In genomic region chr4:139154576-139155307, GRCm38 (mm10) we compare ENCODE assay signal across 17 mouse cellular contexts. TPM values are rescaled to one million over a fixed set of nuclear protein-coding genes. Genes with fewer than 3 reads are reported as not detected.
DNase-seq lines count a peak whose midpoint lies in the region; ATAC-seq and TF ChIP-seq lines count a peak whose summit lies in the region.
"Had no signal": no experiment of that assay in that cellular context is flagged by ENCODE, and none has a peak within 500 bp of the region (broad histone marks: within the 10 kb centered on the region; RNA-seq: fewer than 3 reads in every experiment).

No protein-coding gene starts in this region.

- no peak for ATAC-seq in kidney, embryonic 16.5 days (ENCODE audit: low FRiP score, low TSS enrichment)
- ATAC-seq in lung, embryonic 16.5 days (ENCODE audit: low read depth): peak; percentile 47; the same call in 1 of the 2 replicates
- no peak for ATAC-seq in midbrain, embryonic 11.5 days (ENCODE audit: low FRiP score)
- no peak for ATAC-seq in midbrain, embryonic 16.5 days
- ATAC-seq: activated CD4-positive, CD25-positive, alpha-beta regulatory T cell, adult 4 months; forebrain, embryonic 13.5 days; hindbrain, postnatal 0 days had no signal

- peak; percentile 33 for DNase-seq in kidney, adult 2 months
- peak; percentile 13 for DNase-seq in fibroblast of lung, adult 2 months (ENCODE audit: low read depth)
- DNase-seq in gastrocnemius, postnatal 36 days: peak; percentile 51 to 76
- DNase-seq in midbrain, embryonic 11.5 days (ENCODE audit: low spot score, missing footprints): no peak
- no peak for DNase-seq in c-Kit-positive CD71-positive TER-119-positive erythroid progenitor cells, embryonic 14.5 days (ENCODE audit: low spot score)
- DNase-seq: cerebellum, postnatal 25 days; right cerebral cortex, adult 18-20 months; thymus, postnatal 4 days had no signal

- H3K4me2 ChIP-seq in kidney, embryonic 16.5 days (replicated peaks; ENCODE audit: low read depth, low read length): no peak overlapping the region
- no peak overlapping the region for H3K4me2 ChIP-seq in lung, embryonic 16.5 days (ENCODE audit: low read depth, low read length)
- no peak overlapping the region for H3K4me2 ChIP-seq in midbrain, embryonic 11.5 days
- H3K4me2 ChIP-seq in midbrain, embryonic 16.5 days (ENCODE audit: low read length): no peak overlapping the region
- H3K4me2 ChIP-seq: embryonic facial prominence, embryonic 13.5 days; forebrain, embryonic 13.5 days; heart, embryonic 13.5 days; limb, embryonic 15.5 days had no signal

- H3K9ac ChIP-seq in kidney, embryonic 16.5 days (replicated peaks; ENCODE audit: low read length): no peak overlapping the region
- H3K9ac ChIP-seq in lung, embryonic 16.5 days (ENCODE audit: low read length): no peak overlapping the region
- H3K9ac ChIP-seq in midbrain, embryonic 11.5 days (ENCODE audit: low read length): no peak overlapping the region
- H3K9ac ChIP-seq in midbrain, embryonic 16.5 days (ENCODE audit: low read depth, low read length): no peak overlapping the region
- H3K9ac ChIP-seq: embryonic facial prominence, embryonic 13.5 days; forebrain, embryonic 13.5 days; heart, embryonic 13.5 days; limb, embryonic 15.5 days had no signal

- no peaks in the 10 kb centered on the region for H3K27me3 ChIP-seq in kidney, adult 2 months (replicated peaks; ENCODE audit: control insufficient read depth, insufficient read depth, low read length)
- no peaks in the 10 kb centered on the region for H3K27me3 ChIP-seq in kidney, embryonic 16.5 days (ENCODE audit: insufficient read depth, low read length)
- H3K27me3 ChIP-seq in lung, embryonic 16.5 days (ENCODE audit: control insufficient read depth, insufficient read depth, low read depth, low read length): no peaks in the 10 kb centered on the region
- no peaks in the 10 kb centered on the region for H3K27me3 ChIP-seq in midbrain, embryonic 11.5 days (ENCODE audit: control insufficient read depth, insufficient read depth, low read length)
- no peaks in the 10 kb centered on the region for H3K27me3 ChIP-seq in midbrain, embryonic 16.5 days (ENCODE audit: control insufficient read depth, insufficient read depth, low read depth, low read length)
- H3K27me3 ChIP-seq: embryonic facial prominence, embryonic 13.5 days; forebrain, embryonic 13.5 days; heart, embryonic 13.5 days; limb, embryonic 15.5 days had no signal

- intact Hi-C loops in gastrocnemius, postnatal 36 days (cut with DNase I): no loop called here

- no peaks in the 10 kb centered on the region for H3K9me3 ChIP-seq in kidney, embryonic 16.5 days (ENCODE audit: low read length)
- no peaks in the 10 kb centered on the region; the same call in 1 of the 2 replicates for H3K9me3 ChIP-seq in lung, embryonic 16.5 days (ENCODE audit: control insufficient read depth, low read length)
- H3K9me3 ChIP-seq in midbrain, embryonic 11.5 days (ENCODE audit: control insufficient read depth, low read length): no peaks in the 10 kb centered on the region
- H3K9me3 ChIP-seq in midbrain, embryonic 16.5 days (replicated peaks; ENCODE audit: control insufficient read depth, low read length, poor library complexity, severe bottlenecking): no peaks in the 10 kb centered on the region
- H3K9me3 ChIP-seq: embryonic facial prominence, embryonic 13.5 days; forebrain, embryonic 13.5 days; limb, embryonic 15.5 days had no signal

- H3K36me3 ChIP-seq in kidney, adult 2 months (ENCODE audit: control insufficient read depth, insufficient read depth, low read length): no peaks in the 10 kb centered on the region
- H3K36me3 ChIP-seq in kidney, embryonic 16.5 days (ENCODE audit: insufficient read depth, low read length): no peaks in the 10 kb centered on the region
- no peaks in the 10 kb centered on the region for H3K36me3 ChIP-seq in lung, embryonic 16.5 days (ENCODE audit: control insufficient read depth, insufficient read depth, low read length)
- no peaks in the 10 kb centered on the region for H3K36me3 ChIP-seq in midbrain, embryonic 11.5 days (ENCODE audit: control insufficient read depth, insufficient read depth, low read length)
- no peaks in the 10 kb centered on the region for H3K36me3 ChIP-seq in midbrain, embryonic 16.5 days (ENCODE audit: control insufficient read depth, insufficient read depth, low read length)
- H3K36me3 ChIP-seq: embryonic facial prominence, embryonic 13.5 days; heart, embryonic 13.5 days; limb, embryonic 15.5 days had no signal

- no peak overlapping the region for H3K4me3 ChIP-seq in kidney, adult 2 months (ENCODE audit: insufficient read depth, low read depth, low read length)
- H3K4me3 ChIP-seq in kidney, embryonic 16.5 days (ENCODE audit: low read length): no peak overlapping the region
- no peak overlapping the region for H3K4me3 ChIP-seq in lung, embryonic 16.5 days (ENCODE audit: low read length)
- no peak overlapping the region for H3K4me3 ChIP-seq in midbrain, embryonic 11.5 days (ENCODE audit: low read depth, low read length)
- H3K4me3 ChIP-seq in midbrain, embryonic 16.5 days (ENCODE audit: low read depth, low read length): no peak overlapping the region
- H3K4me3 ChIP-seq: embryonic facial prominence, embryonic 13.5 days; forebrain, embryonic 13.5 days; heart, embryonic 13.5 days; limb, embryonic 15.5 days had no signal

- TF ChIP-seq POLR2A in kidney, adult 2 months (IDR thresholded peaks at IDR 0.05; ENCODE audit: low read depth, low read length): no peak

- TF ChIP-seq CTCF in kidney, adult 2 months (conservative IDR thresholded peaks at IDR 0.05; ENCODE audit: insufficient read depth, insufficient read length, low read depth, low read length): no peak

- no peaks in the 10 kb centered on the region for H3K4me1 ChIP-seq in kidney, adult 2 months (ENCODE audit: control insufficient read depth, insufficient read depth, low read length)
- H3K4me1 ChIP-seq in kidney, embryonic 16.5 days (ENCODE audit: insufficient read depth, low read length): no peaks in the 10 kb centered on the region
- H3K4me1 ChIP-seq in lung, embryonic 16.5 days (replicated peaks; ENCODE audit: control insufficient read depth, insufficient read depth, low read length): no peaks in the 10 kb centered on the region
- H3K4me1 ChIP-seq in midbrain, embryonic 11.5 days (ENCODE audit: control insufficient read depth, insufficient read depth, low read length): no peaks in the 10 kb centered on the region
- no peaks in the 10 kb centered on the region for H3K4me1 ChIP-seq in midbrain, embryonic 16.5 days (ENCODE audit: control insufficient read depth, insufficient read depth, low read length)
- H3K4me1 ChIP-seq: embryonic facial prominence, embryonic 13.5 days; forebrain, embryonic 13.5 days; limb, embryonic 15.5 days had no signal

- 59% methylated on average over 20 of the region's 20 CpGs for WGBS in kidney, adult 2 months
- WGBS in kidney, embryonic 16.5 days: 74% methylated on average over 20 of the region's 20 CpGs
- WGBS in lung, embryonic 16.5 days: 66% methylated on average over 20 of the region's 20 CpGs
- whole genome bisulfite sequencing in midbrain, embryonic 11.5 days: 84% methylated on average over 20 of the region's 20 CpGs
- 82% methylated on average over 20 of the region's 20 CpGs for WGBS in midbrain, embryonic 16.5 days

- no peak overlapping the region for H3K27ac ChIP-seq in kidney, adult 2 months (ENCODE audit: insufficient read depth, low read depth, low read length)
- no peak overlapping the region for H3K27ac ChIP-seq in kidney, embryonic 16.5 days (ENCODE audit: low read length)
- H3K27ac ChIP-seq in lung, embryonic 16.5 days (ENCODE audit: low read length): no peak overlapping the region
- H3K27ac ChIP-seq in midbrain, embryonic 11.5 days (ENCODE audit: low read depth, low read length): no peak overlapping the region
- H3K27ac ChIP-seq in midbrain, embryonic 16.5 days (ENCODE audit: low read length): no peak overlapping the region
- H3K27ac ChIP-seq: embryonic facial prominence, embryonic 13.5 days; forebrain, embryonic 13.5 days; heart, embryonic 13.5 days; hindbrain, postnatal 0 days; limb, embryonic 15.5 days had no signal

RNA-seq across cellular contexts. Expression of gene Minos1, which starts 23.8 kb away (rescaled TPM):
- polyA plus RNA-seq in kidney, adult 2 months (2012; rRNA removed): 100 and 157 TPM in 2 replicates
- polyA plus RNA-seq in kidney, embryonic 16.5 days (2015; fragmentation: Nextera tagmentation; extraction: Ambion mirVana): 470 and 478 TPM in 2 replicates
- 100 to 1,000 TPM; 353 to 374 TPM for total RNA-seq in gastrocnemius, postnatal 36 days (2021)
- polyA plus RNA-seq in lung, embryonic 16.5 days (2015; fragmentation: Nextera tagmentation; extraction: Ambion mirVana): 548 and 571 TPM in 2 replicates
- polyA plus RNA-seq in midbrain, embryonic 11.5 days (2014; fragmentation: Nextera tagmentation; extraction: Ambion mirVana): 421 and 426 TPM in 2 replicates
- 337 and 343 TPM in 2 replicates for polyA plus RNA-seq in midbrain, embryonic 16.5 days (2015; fragmentation: Nextera tagmentation; extraction: Ambion mirVana)

RNA-seq across cellular contexts. Expression of gene Capzb, which starts 38.0 kb away (rescaled TPM):
- 102 and 134 TPM in 2 replicates for polyA plus RNA-seq in kidney, adult 2 months (2012; rRNA removed)
- 405 and 415 TPM in 2 replicates for polyA plus RNA-seq in kidney, embryonic 16.5 days (2015; fragmentation: Nextera tagmentation; extraction: Ambion mirVana)
- 100 to 1,000 TPM; 499 to 554 TPM for total RNA-seq in gastrocnemius, postnatal 36 days (2021)
- 454 and 473 TPM in 2 replicates for polyA plus RNA-seq in lung, embryonic 16.5 days (2015; fragmentation: Nextera tagmentation; extraction: Ambion mirVana)
- polyA plus RNA-seq in midbrain, embryonic 11.5 days (2014; fragmentation: Nextera tagmentation; extraction: Ambion mirVana): 244 and 249 TPM in 2 replicates
- polyA plus RNA-seq in midbrain, embryonic 16.5 days (2015; fragmentation: Nextera tagmentation; extraction: Ambion mirVana): 316 and 331 TPM in 2 replicates

Comparison
In these comparisons a context has a peak if more than half of its experiments do, and no peak if none do; other contexts are left out.
1. DNase-seq: peak in kidney, adult 2 months (single experiment), fibroblast of lung, adult 2 months (single experiment) and gastrocnemius, postnatal 36 days (2 of 2); none in midbrain, embryonic 11.5 days (single experiment) and c-Kit-positive CD71-positive TER-119-positive erythroid progenitor cells, embryonic 14.5 days (single experiment).